Comparison of ENCODE assay signal across 1 mouse cellular context in the genomic region with DNA sequence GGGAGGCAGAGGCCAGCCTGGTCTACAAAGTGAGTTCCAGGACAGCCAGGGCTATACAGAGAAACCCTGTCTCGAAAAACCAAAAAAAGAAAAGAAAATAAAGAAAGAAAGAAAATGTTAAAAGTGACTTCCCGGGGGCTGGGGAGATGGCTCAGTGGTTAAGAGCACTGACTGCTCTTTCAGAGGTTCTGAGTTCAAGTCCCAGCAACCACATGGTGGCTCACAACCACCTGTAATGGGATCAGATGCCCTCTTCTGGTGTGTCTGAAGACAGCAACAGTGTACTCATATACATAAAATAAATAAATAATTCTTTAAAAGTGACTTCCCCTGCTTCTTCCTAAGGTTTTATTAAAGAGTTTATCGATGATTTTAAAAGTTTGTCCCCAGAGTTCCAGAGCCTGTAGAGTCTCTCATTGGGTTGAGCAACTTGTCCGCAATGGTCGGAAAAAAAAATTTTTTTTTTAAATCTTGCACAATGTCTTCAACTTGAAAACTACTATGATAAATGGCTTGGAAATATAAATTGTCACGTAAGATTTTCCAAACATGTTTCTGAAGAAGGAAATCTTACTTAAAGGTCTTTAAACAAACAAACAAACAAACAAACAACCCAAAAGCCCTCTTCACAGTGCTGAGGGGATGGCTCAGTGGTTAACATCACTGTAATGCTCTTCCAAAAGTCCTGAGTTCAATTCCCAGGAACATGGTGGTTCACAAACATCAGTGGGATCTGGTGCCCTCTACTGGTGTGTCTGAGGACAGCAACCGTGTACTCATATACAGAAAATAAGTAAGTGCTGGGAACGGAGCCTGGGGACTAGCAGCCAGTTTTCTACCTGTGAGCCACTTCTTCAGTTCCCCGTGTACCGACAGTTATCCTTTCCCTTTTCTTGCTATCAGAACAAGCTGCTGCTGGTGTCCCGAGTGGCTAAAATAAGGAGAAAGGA.
TF ChIP-seq lines count a peak whose summit lies in the region.

No protein-coding gene starts in this region.

TF ChIP-seq in ES-E14, 5 proteins besides CTCF, POLR2A, EP300 and RAD21:
- no peak for TF ChIP-seq MAFK (IDR thresholded peaks at IDR 0.05; ENCODE audit: insufficient read depth, low read depth, low read length)
- no peak for TF ChIP-seq CHD2 (IDR thresholded peaks at IDR 0.05; ENCODE audit: low read depth, low read length)
- TF ChIP-seq ZC3H11A (IDR thresholded peaks at IDR 0.05; ENCODE audit: borderline replicate concordance, low read depth, low read length), result no peak
- no peak for TF ChIP-seq HCFC1 (IDR thresholded peaks at IDR 0.05; ENCODE audit: borderline replicate concordance, insufficient read depth, low read length)
- no peak for TF ChIP-seq ZNF384 (IDR thresholded peaks at IDR 0.05; ENCODE audit: low read depth, low read length)
